ENCODE assay signal across 8 mouse cellular contexts in the genomic region with DNA sequence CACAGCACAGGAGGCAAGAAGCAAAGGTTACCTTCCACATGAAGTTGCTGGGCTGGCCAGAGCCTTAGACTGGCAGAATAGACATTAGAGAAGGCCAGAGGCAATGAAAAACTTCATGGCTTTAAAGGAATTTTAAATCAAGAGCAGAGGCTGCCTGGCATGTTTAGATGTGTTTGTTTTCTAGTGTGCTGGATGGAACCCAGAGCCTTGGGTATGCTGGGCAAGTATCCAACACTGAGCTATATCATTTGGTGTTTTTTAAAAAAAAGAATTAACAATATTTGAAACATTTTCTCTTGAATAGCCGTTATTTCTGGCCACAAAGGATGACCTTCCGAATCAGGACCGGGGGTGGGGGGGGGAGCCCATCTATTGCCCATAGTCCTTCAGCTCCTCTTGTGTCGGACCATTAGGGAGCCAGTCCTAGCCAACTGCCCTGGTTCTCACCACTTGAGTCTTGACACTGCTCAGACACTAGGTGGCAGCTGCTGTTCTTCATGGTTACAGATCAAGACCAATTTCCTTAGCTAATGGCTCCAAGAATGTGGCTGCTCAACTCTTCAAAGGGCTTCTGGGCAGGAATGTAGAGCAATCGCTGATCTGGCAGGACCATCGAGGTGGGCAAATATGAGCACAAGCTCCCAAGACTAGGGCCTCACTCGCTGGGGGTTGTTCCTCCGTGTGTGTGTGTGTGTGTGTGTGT. TPM values are rescaled to one million over a fixed set of nuclear protein-coding genes. Genes with fewer than 3 reads are reported as not detected.
A peak's percentile ranks its signal among the peaks of the same experiment; 100 is the strongest.
DNase-seq lines count a peak whose midpoint lies in the region; ATAC-seq lines count a peak whose summit lies in the region.

No protein-coding gene starts in this region.

- no peak; the same call in 1 of the 2 replicates for ATAC-seq in embryonic facial prominence, embryonic 15.5 days (ENCODE audit: insufficient number of reproducible peaks, low FRiP score, low TSS enrichment, low read depth)
- ATAC-seq in hindbrain, embryonic 13.5 days (ENCODE audit: low FRiP score) = 0 out of 2 replicates have a peak, but pooled peaks have one; percentile 46
- ATAC-seq in midbrain, embryonic 11.5 days (ENCODE audit: low FRiP score) = no peak
- ATAC-seq in monocyte, adult 5-6 weeks (replicated peaks; ENCODE audit: insufficient number of reproducible peaks, low FRiP score, low TSS enrichment, poor library complexity, severe bottlenecking) = no peak

- 25% methylated on average over 8 of the region's 8 CpGs for WGBS in embryonic facial prominence, embryonic 15.5 days
- 58% methylated on average over 8 of the region's 8 CpGs for WGBS in hindbrain, embryonic 13.5 days
- 62% methylated on average over 8 of the region's 8 CpGs for WGBS in midbrain, embryonic 11.5 days

- H3K4me1 ChIP-seq in embryonic facial prominence, embryonic 15.5 days = peaks cover 18% of the 10 kb centered on the region
- H3K4me1 ChIP-seq in hindbrain, embryonic 13.5 days (replicated peaks) = no peaks in the 10 kb centered on the region
- no peaks in the 10 kb centered on the region for H3K4me1 ChIP-seq in midbrain, embryonic 11.5 days (ENCODE audit: control insufficient read depth, insufficient read depth, low read length)

- no peak overlapping the region for H3K9ac ChIP-seq in embryonic facial prominence, embryonic 15.5 days
- H3K9ac ChIP-seq in hindbrain, embryonic 13.5 days = no peak overlapping the region
- no peak overlapping the region for H3K9ac ChIP-seq in midbrain, embryonic 11.5 days (ENCODE audit: low read length)

- DNase-seq in ovary, postnatal 14 days (ENCODE audit: low spot score) = peak; percentile 31
- no peak for DNase-seq in ovary, postnatal 10 days (ENCODE audit: low spot score)
- DNase-seq in R1 (ENCODE audit: low read depth, low spot score) = peak; percentile 83
- peak; percentile 42 to 49 for DNase-seq in left cerebral cortex, adult 18-20 months (ENCODE audit: low spot score in 2 of 2)
- DNase-seq in midbrain, embryonic 11.5 days (ENCODE audit: low spot score, missing footprints) = peak; percentile 88

- H3K4me3 ChIP-seq in embryonic facial prominence, embryonic 15.5 days (replicated peaks) = no peak overlapping the region
- H3K4me3 ChIP-seq in hindbrain, embryonic 13.5 days = no peak overlapping the region
- no peak overlapping the region for H3K4me3 ChIP-seq in midbrain, embryonic 11.5 days (ENCODE audit: low read depth, low read length)

- H3K36me3 ChIP-seq in embryonic facial prominence, embryonic 15.5 days = peaks cover 33% of the 10 kb centered on the region
- peaks cover 41% of the 10 kb centered on the region for H3K36me3 ChIP-seq in hindbrain, embryonic 13.5 days
- no peaks in the 10 kb centered on the region for H3K36me3 ChIP-seq in midbrain, embryonic 11.5 days (ENCODE audit: control insufficient read depth, insufficient read depth, low read length)

- no peaks in the 10 kb centered on the region for H3K27me3 ChIP-seq in embryonic facial prominence, embryonic 15.5 days
- H3K27me3 ChIP-seq in hindbrain, embryonic 13.5 days = no peaks in the 10 kb centered on the region
- H3K27me3 ChIP-seq in midbrain, embryonic 11.5 days (ENCODE audit: control insufficient read depth, insufficient read depth, low read length) = no peaks in the 10 kb centered on the region

- no peak overlapping the region for H3K4me2 ChIP-seq in embryonic facial prominence, embryonic 15.5 days (replicated peaks)
- H3K4me2 ChIP-seq in hindbrain, embryonic 13.5 days = no peak overlapping the region
- no peak overlapping the region for H3K4me2 ChIP-seq in midbrain, embryonic 11.5 days

- H3K9me3 ChIP-seq in embryonic facial prominence, embryonic 15.5 days (replicated peaks) = no peaks in the 10 kb centered on the region
- H3K9me3 ChIP-seq in hindbrain, embryonic 13.5 days = no peaks in the 10 kb centered on the region
- no peaks in the 10 kb centered on the region for H3K9me3 ChIP-seq in midbrain, embryonic 11.5 days (ENCODE audit: control insufficient read depth, low read length)

- H3K27ac ChIP-seq in embryonic facial prominence, embryonic 15.5 days (replicated peaks) = peak overlapping the region; percentile 66
- H3K27ac ChIP-seq in hindbrain, embryonic 13.5 days = no peak overlapping the region
- H3K27ac ChIP-seq in midbrain, embryonic 11.5 days (ENCODE audit: low read depth, low read length) = no peak overlapping the region

RNA-seq across cellular contexts. Expression of a gene that starts 16.4 kb away (rescaled TPM):
- 15.5 and 16.1 TPM in 2 replicates for polyA plus RNA-seq in embryonic facial prominence, embryonic 15.5 days (2015; fragmentation: Nextera tagmentation; extraction: Ambion mirVana)
- 3.8 and 4.0 TPM in 2 replicates for polyA plus RNA-seq in hindbrain, embryonic 13.5 days (2015; fragmentation: Nextera tagmentation; extraction: Ambion mirVana)
- 10 to 100 TPM; 15.6 to 18.1 TPM for total RNA-seq in left cerebral cortex, adult 18-20 months (2021)
- polyA plus RNA-seq in midbrain, embryonic 11.5 days (2014; fragmentation: Nextera tagmentation; extraction: Ambion mirVana) = 1.8 and 2.0 TPM in 2 replicates
- total RNA-seq in monocyte, adult 5-6 weeks (2017) = 47.3 to 80.2 TPM (median 65.0 TPM) in 3 replicates

RNA-seq across cellular contexts. Expression of a gene that starts 45.1 kb away (rescaled TPM):
- 42.2 TPM in 2 replicates for polyA plus RNA-seq in embryonic facial prominence, embryonic 15.5 days (2015; fragmentation: Nextera tagmentation; extraction: Ambion mirVana)
- polyA plus RNA-seq in hindbrain, embryonic 13.5 days (2015; fragmentation: Nextera tagmentation; extraction: Ambion mirVana) = 35.9 and 38.3 TPM in 2 replicates
- total RNA-seq in left cerebral cortex, adult 18-20 months (2021) = 10 to 100 TPM; 76.6 TPM
- polyA plus RNA-seq in midbrain, embryonic 11.5 days (2014; fragmentation: Nextera tagmentation; extraction: Ambion mirVana) = 28.1 and 33.9 TPM in 2 replicates
- 48.0 to 68.9 TPM (median 53.4 TPM) in 3 replicates for total RNA-seq in monocyte, adult 5-6 weeks (2017)

RNA-seq across cellular contexts. Expression of a gene that starts 48.2 kb away (rescaled TPM):
- 1.0 and 1.2 TPM in 2 replicates for polyA plus RNA-seq in embryonic facial prominence, embryonic 15.5 days (2015; fragmentation: Nextera tagmentation; extraction: Ambion mirVana)
- polyA plus RNA-seq in hindbrain, embryonic 13.5 days (2015; fragmentation: Nextera tagmentation; extraction: Ambion mirVana) = 1.6 and 2.5 TPM in 2 replicates
- total RNA-seq in left cerebral cortex, adult 18-20 months (2021) = not detected
- polyA plus RNA-seq in midbrain, embryonic 11.5 days (2014; fragmentation: Nextera tagmentation; extraction: Ambion mirVana) = 1.4 and 2.0 TPM in 2 replicates
- total RNA-seq in monocyte, adult 5-6 weeks (2017) = 0.29 TPM in 1 of 3 replicates, not detected in the others

RNA-seq across cellular contexts. Expression of a gene that starts 49.4 kb away (rescaled TPM):
- 1.5 and 2.2 TPM in 2 replicates for polyA plus RNA-seq in embryonic facial prominence, embryonic 15.5 days (2015; fragmentation: Nextera tagmentation; extraction: Ambion mirVana)
- 1.3 and 1.4 TPM in 2 replicates for polyA plus RNA-seq in hindbrain, embryonic 13.5 days (2015; fragmentation: Nextera tagmentation; extraction: Ambion mirVana)
- under 1 TPM; 0.52 to 0.60 TPM for total RNA-seq in left cerebral cortex, adult 18-20 months (2021)
- polyA plus RNA-seq in midbrain, embryonic 11.5 days (2014; fragmentation: Nextera tagmentation; extraction: Ambion mirVana) = 0.33 and 0.57 TPM in 2 replicates
- total RNA-seq in monocyte, adult 5-6 weeks (2017) = 315 to 366 TPM (median 360 TPM) in 3 replicates
